Mouse (Mus musculus) G1E (cell line): Measurements from ENCODE around the gene Dnah7a.

Experiments
- CTCF ChIP-seq: IDR thresholded peaks from 2 replicates; pipeline ENCODE4 v1.5.1; 2012; ENCODE audit warnings: low read depth, low read length, inconsistent platforms, mixed read lengths
- GATA2 ChIP-seq: IDR thresholded peaks from 2 replicates; pipeline ENCODE4 v1.6.1; 2012; ENCODE audit warnings: low read depth, low read length, inconsistent platforms, borderline replicate concordance

DNA sequence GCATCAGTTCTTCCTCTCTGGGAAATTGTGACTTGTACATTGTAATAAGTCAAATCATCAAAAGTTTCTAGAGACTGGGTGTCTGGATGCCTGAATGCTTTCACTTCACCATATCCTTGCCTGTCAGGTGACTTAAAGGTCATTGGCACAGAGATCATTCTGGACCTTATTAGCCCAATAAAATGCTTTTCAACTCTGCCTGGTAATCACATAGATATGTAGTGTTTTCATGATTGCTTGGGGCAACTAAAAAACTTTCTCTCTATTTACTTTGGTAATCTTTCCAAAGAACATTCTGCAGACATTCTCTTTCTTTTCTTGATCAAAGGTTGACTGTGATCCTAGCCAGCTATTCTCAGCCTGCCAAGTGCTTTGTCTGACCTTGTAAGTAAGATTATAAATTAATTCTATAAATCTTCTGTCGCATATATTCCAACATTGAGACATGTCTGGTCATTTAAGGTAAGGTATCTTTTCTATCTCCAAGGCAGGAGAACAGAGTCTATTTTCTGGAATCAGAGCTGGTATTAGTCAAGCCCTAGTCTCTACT lies 9.5 kb upstream of the Dnah7a start:
- TF ChIP-seq CTCF, result no peak
- no peak for TF ChIP-seq GATA2
